Mouse (Mus musculus) limb, embryonic 11.5 days (tissue): ENCODE data around the gene Rnf20. TPM values are rescaled to one million over a fixed set of nuclear protein-coding genes. Genes with fewer than 3 reads are reported as not detected.
A peak's percentile ranks its signal among the peaks of the same experiment; 100 is the strongest.

Experiments used
- ATAC-seq: fragments of 200-750 bp; cut with Nextera tagmentation; 2 replicates; pipeline ENCODE4 v1.8.0; 2017; ENCODE audit warnings: low read depth; ENCODE audit not compliant: insufficient number of reproducible peaks, low FRiP score, low TSS enrichment
- DNase-seq: peaks from one replicate; pipeline ENCODE4 v3.0.0-alpha.2; 2015; ENCODE audit warnings: low spot score
- H3K27ac ChIP-seq: fragments of 300-500 bp; sonication (generic); replicated peaks from 2 replicates; pipeline ENCODE4 v1.5.1; 2014; ENCODE audit warnings: low read depth, mild to moderate bottlenecking, low read length
- H3K27me3 ChIP-seq: fragments of 300-500 bp; sonication (generic); 2 replicates; pipeline ENCODE4 v1.6.1; 2014; ENCODE audit warnings: mild to moderate bottlenecking, low read length, mixed read lengths; ENCODE audit not compliant: control insufficient read depth, insufficient read depth
- H3K36me3 ChIP-seq: fragments of 300-500 bp; sonication (generic); 2 replicates; pipeline ENCODE4 v1.6.1; 2014; ENCODE audit warnings: mild to moderate bottlenecking, low read length, moderate library complexity, mixed read lengths; ENCODE audit not compliant: control insufficient read depth, insufficient read depth
- H3K4me1 ChIP-seq: fragments of 300-500 bp; sonication (generic); 2 replicates; pipeline ENCODE4 v1.6.1; 2014; ENCODE audit warnings: low read length, mixed read lengths; ENCODE audit not compliant: control insufficient read depth, insufficient read depth
- H3K4me2 ChIP-seq: fragments of 300-500 bp; sonication (generic); 2 replicates; pipeline ENCODE4 v1.6.1; 2014; ENCODE audit warnings: low read depth, mild to moderate bottlenecking, moderate library complexity; ENCODE audit not compliant: severe bottlenecking
- H3K4me3 ChIP-seq: fragments of 300-500 bp; sonication (generic); 2 replicates; pipeline ENCODE4 v1.5.1; 2014; ENCODE audit warnings: low read depth, low read length
- H3K9ac ChIP-seq: fragments of 300-500 bp; sonication (generic); 2 replicates; pipeline ENCODE4 v1.6.1; 2014; ENCODE audit warnings: mild to moderate bottlenecking, low read length
- H3K9me3 ChIP-seq: fragments of 300-500 bp; sonication (generic); 2 replicates; pipeline ENCODE4 v1.6.1; 2016; ENCODE audit warnings: low read length; ENCODE audit not compliant: control insufficient read depth
- WGBS: fragments of 180-500 bp; shearing (Covaris S2); extraction: QIAGEN DNeasy Blood & Tissue Kit; methylation state at CpG from one replicate; pipeline ENCODE4 v1.1.7; 2014; 5-methylcytosine and 5-hydroxymethylcytosine counted together
- polyA plus RNA-seq: library from polyadenylated mRNA; unstranded; fragments of >200 nt; fragmentation: Nextera tagmentation; extraction: Ambion mirVana; gene quantifications from 2 replicates; pipeline ENCODE4 v1.2.1, GENCODE M21; 2014

The Rnf20 gene
- polyA plus RNA-seq, 1 experiment from 2014 or later, result 67.5 TPM

DNA sequence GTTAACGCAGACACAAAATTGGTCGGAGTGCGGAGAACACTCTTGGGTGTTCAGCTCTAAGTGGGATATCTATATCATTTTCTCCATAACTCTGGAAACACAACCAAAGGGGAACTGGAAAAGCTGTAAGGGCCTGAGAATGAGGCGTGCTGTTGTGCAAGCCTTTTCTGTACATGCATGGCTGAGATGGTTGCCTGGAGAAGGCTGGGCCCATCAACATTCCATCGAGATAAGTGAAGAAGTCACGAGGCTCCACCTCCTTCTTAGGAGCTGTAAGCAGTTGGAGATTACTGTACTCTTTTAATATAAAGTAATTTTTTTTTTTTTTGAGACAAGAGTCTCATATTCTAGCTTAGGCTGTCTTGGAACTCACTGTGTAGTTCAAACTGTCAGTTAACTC, 44.3 kb downstream of the Rnf20 start:
- H3K4me2 ChIP-seq, result no peak overlapping the region
- no peaks in the 10 kb centered on the region for H3K9me3 ChIP-seq
- H3K36me3 ChIP-seq, result no peaks in the 10 kb centered on the region
- no peak overlapping the region for H3K9ac ChIP-seq
- no peaks in the 10 kb centered on the region for H3K4me1 ChIP-seq
- WGBS, result 92% methylated on average over 6 of the region's 6 CpGs
- H3K27me3 ChIP-seq, result no peaks in the 10 kb centered on the region
- ATAC-seq (no peak), DNase-seq (no peak)
- H3K27ac ChIP-seq, result no peak overlapping the region
- no peak overlapping the region for H3K4me3 ChIP-seq

DNA sequence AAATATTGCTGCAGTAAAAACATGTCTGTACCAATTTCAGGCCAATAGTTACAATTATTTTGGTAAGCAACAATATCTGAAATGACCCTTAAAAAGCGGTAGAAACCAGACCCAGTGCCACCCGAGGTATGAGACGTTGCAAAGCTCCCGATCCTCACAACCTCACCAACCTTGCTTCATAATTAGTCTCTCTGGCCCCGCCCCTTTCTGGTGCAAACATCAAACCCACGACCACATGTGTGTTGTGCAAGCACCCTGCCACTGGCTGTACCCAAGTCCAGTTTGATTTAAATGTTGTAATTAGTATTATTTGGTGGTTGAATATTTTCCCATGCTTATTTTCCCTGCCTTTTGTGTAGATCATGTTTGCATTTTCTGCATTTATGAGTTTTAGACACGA, 45.0 kb downstream of the Rnf20 start:
- Histone ChIP-seq H3K9ac (no peak overlapping the region), H3K27ac (no peak overlapping the region), H3K4me1 (no peaks in the 10 kb centered on the region), H3K36me3 (no peaks in the 10 kb centered on the region), H3K4me2 (no peak overlapping the region), H3K9me3 (no peaks in the 10 kb centered on the region), H3K4me3 (no peak overlapping the region), H3K27me3 (no peaks in the 10 kb centered on the region)
- WGBS, result 63% methylated on average over 7 of the region's 7 CpGs
- ATAC-seq, result no peak
- no peak for DNase-seq

- no peak overlapping the region for H3K9ac ChIP-seq
- 91% methylated on average over 11 of the region's 11 CpGs for WGBS
- no peaks in the 10 kb centered on the region for H3K36me3 ChIP-seq
- ATAC-seq (no peak), DNase-seq (no peak)
- no peak overlapping the region for H3K27ac ChIP-seq
- H3K27me3 ChIP-seq, result no peaks in the 10 kb centered on the region
- H3K4me3 ChIP-seq, result no peak overlapping the region
- H3K9me3 ChIP-seq, result no peaks in the 10 kb centered on the region
- no peaks in the 10 kb centered on the region for H3K4me1 ChIP-seq
- no peak overlapping the region for H3K4me2 ChIP-seq
These were observed 48.5 kb downstream of the Rnf20 start for GRCm38 (mm10) chr4:49680171-49680875.

- DNase-seq (no peak), ATAC-seq (no peak)
- Histone ChIP-seq H3K4me3 (no peak within 1 kb of the TSS), H3K4me2 (no peak within 1 kb of the TSS), H3K27me3 (no peaks in the 10 kb centered on the region), H3K9me3 (no peaks in the 10 kb centered on the region), H3K27ac (no peak within 1 kb of the TSS), H3K36me3 (no peaks in the 10 kb centered on the region), H3K9ac (no peak within 1 kb of the TSS), H3K4me1 (no peaks in the 10 kb centered on the region)
- WGBS, result 87% methylated on average over 13 of the region's 13 CpGs
These were observed 50.0 kb downstream of the Rnf20 start, which contains the start of gene Ppp3r2 for GRCm38 (mm10) chr4:49681812-49682211. Gene Ppp3r2, minus strand, starts transcription at chr4:49682024.

DNA sequence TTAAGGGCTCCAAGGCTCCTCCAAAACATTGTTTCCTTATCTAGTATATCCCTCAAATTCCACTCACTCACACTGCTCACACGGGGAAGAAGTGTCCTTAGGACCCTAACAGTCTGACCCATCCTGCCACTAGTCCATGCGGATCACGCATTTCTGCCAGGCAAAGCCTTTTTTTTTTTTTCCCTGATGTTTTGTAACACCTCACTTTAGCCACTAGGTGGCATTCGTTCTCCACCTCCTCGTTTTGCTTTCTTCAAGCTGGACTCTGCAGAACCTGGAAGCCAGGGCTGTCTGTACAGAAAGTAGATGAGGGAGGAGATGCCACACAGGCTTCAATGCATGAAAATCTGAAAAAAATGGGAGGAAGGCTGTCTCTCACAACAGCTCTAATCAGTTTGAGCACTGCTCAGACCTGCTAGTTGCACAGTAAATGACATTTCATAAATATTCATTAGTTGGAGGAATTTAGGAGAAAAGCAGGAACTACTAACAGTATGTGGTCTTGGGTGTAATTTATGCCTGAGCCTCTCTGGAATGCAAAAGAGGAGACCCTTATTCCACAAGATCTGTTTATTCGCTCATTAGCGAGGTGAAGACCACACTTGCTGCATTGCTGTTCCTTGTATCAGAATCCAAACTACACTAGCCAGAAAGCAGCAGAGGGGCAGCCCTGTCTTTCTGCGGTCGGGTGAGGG, 56.9 kb downstream of the Rnf20 start:
- Histone ChIP-seq H3K9ac (no peak overlapping the region), H3K4me2 (no peak overlapping the region), H3K4me1 (0 out of 2 replicates have a peak, but pooled peaks cover 3% of the 10 kb centered on the region), H3K27me3 (no peaks in the 10 kb centered on the region), H3K9me3 (no peaks in the 10 kb centered on the region), H3K4me3 (no peak overlapping the region), H3K27ac (no peak overlapping the region), H3K36me3 (no peaks in the 10 kb centered on the region)
- WGBS, result 25% methylated on average over 9 of the region's 9 CpGs
- DNase-seq (peak; percentile 70), ATAC-seq (peak; percentile 81)

- no peak for DNase-seq
- Histone ChIP-seq H3K27me3 (no peaks in the 10 kb centered on the region), H3K27ac (no peak overlapping the region), H3K9ac (no peak overlapping the region), H3K9me3 (no peaks in the 10 kb centered on the region), H3K36me3 (no peaks in the 10 kb centered on the region), H3K4me1 (0 out of 2 replicates have a peak, but pooled peaks cover 3% of the 10 kb centered on the region), H3K4me3 (no peak overlapping the region), H3K4me2 (no peak overlapping the region)
- 75% methylated on average over 12 of the region's 12 CpGs for WGBS
- ATAC-seq, result no peak
These were observed 59.8 kb downstream of the Rnf20 start for GRCm38 (mm10) chr4:49691405-49692194.

Other genes with a start within 250 kb of the Rnf20 start
- gene Acnat2, start 223.9 kb upstream of the Rnf20 start, polyA plus RNA-seq, result not detected in 2 replicates
- not detected in 2 replicates for gene Acnat1, start 158.1 kb upstream of the Rnf20 start, polyA plus RNA-seq
- 0.24 and 0.28 TPM in 2 replicates for gene Baat, start 125.4 kb upstream of the Rnf20 start, polyA plus RNA-seq
- 98.6 and 99.4 TPM in 2 replicates for gene Mrpl50, start 110.9 kb upstream of the Rnf20 start, polyA plus RNA-seq
- 12.1 and 14.6 TPM in 2 replicates for gene Zfp189, start 110.8 kb upstream of the Rnf20 start, polyA plus RNA-seq
- 0.07 TPM in 1 of 2 replicates, not detected in the other for gene Aldob, start 82.5 kb upstream of the Rnf20 start, polyA plus RNA-seq
- gene Tmem246, start 34.1 kb upstream of the Rnf20 start, polyA plus RNA-seq, result 13.8 and 15.4 TPM in 2 replicates
- gene Ppp3r2, start 50.0 kb downstream of the Rnf20 start, polyA plus RNA-seq, result 0.06 and 0.08 TPM in 2 replicates
- 1.1 TPM in 2 replicates for gene Grin3a, start 213.7 kb downstream of the Rnf20 start, polyA plus RNA-seq